In the genomic region with DNA sequence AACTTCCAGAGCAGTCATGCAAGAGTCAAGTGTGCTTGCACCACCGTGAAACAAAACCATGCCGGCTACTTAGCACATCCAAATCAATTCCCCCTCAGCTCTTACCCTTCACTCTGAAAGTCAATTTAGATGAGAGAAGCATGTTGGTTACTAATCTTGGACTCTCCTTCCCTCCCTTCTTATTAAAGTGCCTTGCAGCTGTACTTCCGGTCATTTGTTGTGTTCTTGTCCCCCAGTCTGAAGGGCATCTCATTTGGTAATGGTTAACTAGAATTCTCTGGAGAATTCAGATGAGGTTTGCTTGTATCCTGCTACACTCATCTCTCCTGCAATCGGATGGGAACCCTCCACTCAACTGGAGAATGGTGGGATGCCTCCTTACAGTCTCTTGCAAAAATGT, we compare ENCODE assay signal across 20 mouse cellular contexts.
A peak's percentile ranks its signal among the peaks of the same experiment; 100 is the strongest.
DNase-seq lines count a peak whose midpoint lies in the region; ATAC-seq and TF ChIP-seq lines count a peak whose summit lies in the region.
"Had no signal": no experiment of that assay in that cellular context is flagged by ENCODE, and none has a peak within 500 bp of the region (broad histone marks: within the 10 kb centered on the region; RNA-seq: fewer than 3 reads in every experiment).

No protein-coding gene starts in this region.

- no peak overlapping the region for H3K9ac ChIP-seq in kidney, embryonic 15.5 days
- H3K9ac ChIP-seq in kidney, embryonic 16.5 days (replicated peaks; ENCODE audit: low read length), result no peak overlapping the region
- H3K9ac ChIP-seq: embryonic facial prominence, embryonic 12.5 days; embryonic facial prominence, embryonic 15.5 days; forebrain, embryonic 15.5 days; hindbrain, embryonic 12.5 days; hindbrain, embryonic 15.5 days had no signal

- DNase-seq in kidney, adult 2 months, result peak; percentile 80
- DNase-seq in kidney, postnatal 36 days, result peak; percentile 20 to 66
- DNase-seq in left cerebral cortex, adult 2 months (ENCODE audit: extremely low spot score in 1 of 2, low spot score in 2 of 2), result no peak
- DNase-seq in left cerebral cortex, postnatal 10 days (ENCODE audit: extremely low spot score in 1 of 2, low spot score in 2 of 2), result no peak
- DNase-seq: adrenal gland, adult 2 months; adrenal gland, postnatal 14 days; cerebellum, adult 11 months; cerebellum, adult 2 months; cerebellum, adult 9-11 months; cerebellum, postnatal 25 days; gastrocnemius, postnatal 14 days had no signal

- ATAC-seq in kidney, embryonic 15.5 days (replicated peaks; ENCODE audit: low FRiP score), result no peak
- peak; percentile 19; the same call in 1 of the 2 replicates for ATAC-seq in kidney, embryonic 16.5 days (ENCODE audit: low FRiP score, low TSS enrichment)
- ATAC-seq: CD4-positive, CD25-positive, alpha-beta regulatory T cell, adult 4 months; forebrain, embryonic 15.5 days had no signal

- no peak overlapping the region for H3K27ac ChIP-seq in kidney, adult 2 months (ENCODE audit: insufficient read depth, low read depth, low read length)
- H3K27ac ChIP-seq in kidney, embryonic 15.5 days, result no peak overlapping the region
- H3K27ac ChIP-seq in kidney, embryonic 16.5 days (ENCODE audit: low read length), result no peak overlapping the region
- no peak overlapping the region for H3K27ac ChIP-seq in left cerebral cortex, adult 2 months
- H3K27ac ChIP-seq: embryonic facial prominence, embryonic 12.5 days; embryonic facial prominence, embryonic 15.5 days; forebrain, embryonic 15.5 days; hindbrain, embryonic 12.5 days; hindbrain, embryonic 15.5 days had no signal

- H3K27me3 ChIP-seq in kidney, adult 2 months (replicated peaks; ENCODE audit: control insufficient read depth, insufficient read depth, low read length), result no peaks in the 10 kb centered on the region
- no peaks in the 10 kb centered on the region for H3K27me3 ChIP-seq in kidney, embryonic 15.5 days
- H3K27me3 ChIP-seq in kidney, embryonic 16.5 days (ENCODE audit: insufficient read depth, low read length), result no peaks in the 10 kb centered on the region
- H3K27me3 ChIP-seq: embryonic facial prominence, embryonic 12.5 days; embryonic facial prominence, embryonic 15.5 days; forebrain, embryonic 15.5 days; hindbrain, embryonic 12.5 days; hindbrain, embryonic 15.5 days had no signal

- H3K4me3 ChIP-seq in kidney, adult 2 months (ENCODE audit: insufficient read depth, low read depth, low read length), result no peak overlapping the region
- H3K4me3 ChIP-seq in kidney, embryonic 15.5 days (replicated peaks), result no peak overlapping the region
- H3K4me3 ChIP-seq in kidney, embryonic 16.5 days (ENCODE audit: low read length), result no peak overlapping the region
- no peak overlapping the region for H3K4me3 ChIP-seq in left cerebral cortex, adult 2 months
- H3K4me3 ChIP-seq: embryonic facial prominence, embryonic 12.5 days; embryonic facial prominence, embryonic 15.5 days; forebrain, embryonic 15.5 days; hindbrain, embryonic 12.5 days; hindbrain, embryonic 15.5 days had no signal

- H3K36me3 ChIP-seq in kidney, adult 2 months (ENCODE audit: control insufficient read depth, insufficient read depth, low read length), result no peaks in the 10 kb centered on the region
- H3K36me3 ChIP-seq in kidney, embryonic 15.5 days, result no peaks in the 10 kb centered on the region
- no peaks in the 10 kb centered on the region for H3K36me3 ChIP-seq in kidney, embryonic 16.5 days (ENCODE audit: insufficient read depth, low read length)
- H3K36me3 ChIP-seq: embryonic facial prominence, embryonic 12.5 days; embryonic facial prominence, embryonic 15.5 days; forebrain, embryonic 15.5 days; hindbrain, embryonic 12.5 days; hindbrain, embryonic 15.5 days had no signal

- TF ChIP-seq POLR2A in kidney, adult 2 months (IDR thresholded peaks at IDR 0.05; ENCODE audit: low read depth, low read length), result no peak

- TF ChIP-seq CTCF in kidney, adult 2 months (conservative IDR thresholded peaks at IDR 0.05; ENCODE audit: insufficient read depth, insufficient read length, low read depth, low read length), result no peak
- no peak for TF ChIP-seq CTCF in left cerebral cortex, adult 2 months (IDR thresholded peaks at IDR 0.05)

- H3K4me2 ChIP-seq in kidney, embryonic 15.5 days, result no peak overlapping the region
- no peak overlapping the region for H3K4me2 ChIP-seq in kidney, embryonic 16.5 days (replicated peaks; ENCODE audit: low read depth, low read length)
- H3K4me2 ChIP-seq: embryonic facial prominence, embryonic 12.5 days; embryonic facial prominence, embryonic 15.5 days; forebrain, embryonic 15.5 days; heart, embryonic 11.5 days; hindbrain, embryonic 12.5 days; hindbrain, embryonic 15.5 days had no signal

- peaks cover 11% of the 10 kb centered on the region; the same call in 1 of the 2 replicates for H3K4me1 ChIP-seq in kidney, adult 2 months (ENCODE audit: control insufficient read depth, insufficient read depth, low read length)
- H3K4me1 ChIP-seq in kidney, embryonic 15.5 days, result 0 out of 2 replicates have a peak, but pooled peaks cover 5% of the 10 kb centered on the region
- H3K4me1 ChIP-seq in kidney, embryonic 16.5 days (ENCODE audit: insufficient read depth, low read length), result no peaks in the 10 kb centered on the region
- H3K4me1 ChIP-seq: embryonic facial prominence, embryonic 12.5 days; embryonic facial prominence, embryonic 15.5 days; forebrain, embryonic 15.5 days; hindbrain, embryonic 12.5 days; hindbrain, embryonic 15.5 days had no signal

- H3K9me3 ChIP-seq in kidney, embryonic 15.5 days (replicated peaks), result no peaks in the 10 kb centered on the region
- H3K9me3 ChIP-seq in kidney, embryonic 16.5 days (ENCODE audit: low read length), result no peaks in the 10 kb centered on the region
- H3K9me3 ChIP-seq: embryonic facial prominence, embryonic 12.5 days; embryonic facial prominence, embryonic 15.5 days; forebrain, embryonic 15.5 days; hindbrain, embryonic 12.5 days; hindbrain, embryonic 15.5 days had no signal

- WGBS in kidney, adult 2 months, result 26% methylated on average over 4 of the region's 4 CpGs
- WGBS in kidney, embryonic 15.5 days, result 69% methylated on average over 4 of the region's 4 CpGs
- WGBS in kidney, embryonic 16.5 days, result 62% methylated on average over 4 of the region's 4 CpGs

- intact Hi-C loops in left cerebral cortex, adult 2 months (cut with DNase I), result no loop called here
- intact Hi-C loops in left cerebral cortex, postnatal 10 days (cut with DNase I), result no loop called here

Comparison
In these comparisons a context has a peak if more than half of its experiments do, and no peak if none do; other contexts are left out.
1. DNase-seq: peak in kidney, adult 2 months (single experiment) and kidney, postnatal 36 days (2 of 2); none in left cerebral cortex, adult 2 months (0 of 2) and left cerebral cortex, postnatal 10 days (0 of 2).